Mouse (Mus musculus): ENCODE data around the gene Lag3.

- TF ChIP-seq CTCF (IDR thresholded peaks at IDR 0.05; ENCODE audit: insufficient read depth, low read length) (no peak), POLR2A (IDR thresholded peaks at IDR 0.05; ENCODE audit: borderline replicate concordance, extremely low read depth, low read depth, low read length) (no peak)
Measured at GRCm38 (mm10) chr6:124862406-124863124, 48.9 kb downstream of the Lag3 start.
